Comparison of ENCODE assay signal across 18 mouse cellular contexts in genomic region chr10:99221540-99221939, GRCm38 (mm10).
"Had no signal": no experiment of that assay in that cellular context is flagged by ENCODE, and none has a peak within 500 bp of the region (broad histone marks: within the 10 kb centered on the region; RNA-seq: fewer than 3 reads in every experiment).

No protein-coding gene starts in this region.

- H3K36me3 ChIP-seq: limb, embryonic 10.5 days; limb, embryonic 13.5 days; liver, embryonic 12.5 days; liver, embryonic 15.5 days; lung, embryonic 15.5 days; midbrain, embryonic 10.5 days had no signal

- H3K4me3 ChIP-seq: limb, embryonic 10.5 days; limb, embryonic 13.5 days; liver, embryonic 12.5 days; liver, embryonic 15.5 days; lung, embryonic 15.5 days; megakaryocyte, embryonic 14.5 days; midbrain, embryonic 10.5 days had no signal

- H3K27ac ChIP-seq: limb, embryonic 10.5 days; limb, embryonic 13.5 days; liver, embryonic 12.5 days; liver, embryonic 15.5 days; midbrain, embryonic 10.5 days; stomach, postnatal 0 days had no signal

- H3K9ac ChIP-seq: limb, embryonic 13.5 days; liver, embryonic 12.5 days; liver, embryonic 15.5 days; lung, embryonic 15.5 days had no signal

- H3K27me3 ChIP-seq: limb, embryonic 13.5 days; liver, embryonic 12.5 days; liver, embryonic 15.5 days; lung, embryonic 15.5 days had no signal

- ATAC-seq: liver, embryonic 12.5 days had no signal

- H3K4me1 ChIP-seq: limb, embryonic 13.5 days; liver, embryonic 12.5 days; midbrain, embryonic 10.5 days had no signal

- DNase-seq: kidney, adult 2 months; kidney, postnatal 25 days; liver; lung, adult 18-20 months; lung, postnatal 10 days; lung, postnatal 36 days; midbrain, embryonic 14.5 days; retina, postnatal 1 day; right cerebral cortex, postnatal 25 days; thymus, postnatal 25 days had no signal
